Mouse (Mus musculus): ENCODE measurements around the gene Rpl3l.

GRCm38 (mm10) chr17:24701251-24701650, 26.4 kb upstream of the Rpl3l start:
- TF ChIP-seq CTCF (IDR thresholded peaks at IDR 0.05; ENCODE audit: insufficient read depth, low read depth, low read length), result no peak
- no peak for TF ChIP-seq POLR2A (IDR thresholded peaks at IDR 0.05; ENCODE audit: insufficient read depth, low read depth, low read length)
